Mouse (Mus musculus): ENCODE results near the gene Siglec1.
"Not testable (repeated sequence)": the region's sequence is repeated elsewhere in the genome, so short reads cannot be mapped to it uniquely, and the experiment has no call there.

Siglec1 gene

GRCm38 (mm10) chr2:131086667-131087390 is at the start of gene Siglec1:
Gene Siglec1, minus strand, starts transcription at chr2:131086765.
- peak; percentile 24 for DNase-seq

- DNase-seq = no peak
These were observed 49.1 kb upstream of the Siglec1 start for GRCm38 (mm10) chr2:131135521-131136139.

GRCm38 (mm10) chr2:131134826-131135400 is 48.3 kb upstream of the Siglec1 start:
- no peak for DNase-seq

- DNase-seq = peak; percentile 86
These were observed 47.8 kb upstream of the Siglec1 start for GRCm38 (mm10) chr2:131134381-131134780.

- no peak for DNase-seq
These were observed 46.5 kb upstream of the Siglec1 start, which contains the start of gene Gm11037 for GRCm38 (mm10) chr2:131132930-131133547. Gene Gm11037, plus strand, starts transcription at chr2:131133497.

GRCm38 (mm10) chr2:131132111-131132888 is 45.7 kb upstream of the Siglec1 start:
- no peak for DNase-seq

GRCm38 (mm10) chr2:131130849-131131248 is 44.3 kb upstream of the Siglec1 start:
- DNase-seq = no peak

- peak; percentile 74 for DNase-seq
These were observed 43.3 kb upstream of the Siglec1 start for GRCm38 (mm10) chr2:131129836-131130235.

GRCm38 (mm10) chr2:131128636-131129157 is 42.1 kb upstream of the Siglec1 start:
- no peak for DNase-seq

- DNase-seq = peak; percentile 72
These were observed 41.6 kb upstream of the Siglec1 start for GRCm38 (mm10) chr2:131128211-131128610.

GRCm38 (mm10) chr2:131127161-131127730 is 40.7 kb upstream of the Siglec1 start, which contains the start of gene Hspa12b:
Gene Hspa12b, plus strand, starts transcription at chr2:131127280.
- peak; percentile 75 for DNase-seq

- no peak for DNase-seq
These were observed 39.6 kb upstream of the Siglec1 start for GRCm38 (mm10) chr2:131125964-131126815.

- DNase-seq = no peak
These were observed 38.8 kb upstream of the Siglec1 start for GRCm38 (mm10) chr2:131125157-131125963.

GRCm38 (mm10) chr2:131124166-131124565 is 37.6 kb upstream of the Siglec1 start:
- DNase-seq = peak; percentile 71

GRCm38 (mm10) chr2:131118968-131119574 is 32.5 kb upstream of the Siglec1 start:
- DNase-seq = no peak

- no peak for DNase-seq
These were observed 19.4 kb upstream of the Siglec1 start for GRCm38 (mm10) chr2:131105989-131106388.

GRCm38 (mm10) chr2:131105061-131105460 is 18.5 kb upstream of the Siglec1 start:
- DNase-seq = not testable (repeated sequence)

GRCm38 (mm10) chr2:131104021-131104420 is 17.5 kb upstream of the Siglec1 start:
- DNase-seq = no peak

- DNase-seq = no peak
These were observed 15.0 kb upstream of the Siglec1 start for GRCm38 (mm10) chr2:131101530-131101929.

GRCm38 (mm10) chr2:131097087-131097486 is 10.5 kb upstream of the Siglec1 start:
- DNase-seq = no peak
